Mouse (Mus musculus) olfactory bulb, adult 2 months (tissue): Measurements from ENCODE around the gene Adamts3.

Experiments used
- CTCF ChIP-seq: fragments of 200-500 bp; IDR thresholded peaks from 2 replicates; pipeline ENCODE4 v1.5.1; 2012; ENCODE audit warnings: low read depth, mild to moderate bottlenecking, low read length, moderate library complexity; ENCODE audit not compliant: insufficient read depth
- POLR2A ChIP-seq: fragments of 200-500 bp; IDR thresholded peaks from 2 replicates; pipeline ENCODE4 v1.6.1; 2012; ENCODE audit warnings: mild to moderate bottlenecking, low read depth, low read length, moderate library complexity; ENCODE audit not compliant: insufficient read depth

- TF ChIP-seq CTCF (no peak), POLR2A (no peak)
Observed at GRCm38 (mm10) chr5:89881425-89881824, 1.7 kb downstream of the Adamts3 start.
